Mouse (Mus musculus): ENCODE measurements around the gene Lgals4. TPM values are rescaled to one million over a fixed set of nuclear protein-coding genes. Genes with fewer than 3 reads are reported as not detected.
"Not testable (repeated sequence)": the region's sequence is repeated elsewhere in the genome, so short reads cannot be mapped to it uniquely, and the experiment has no call there.

Gene Lgals4
- total RNA-seq, 2 experiments from 2014 or later = 3.2 to 5.4 TPM

DNA sequence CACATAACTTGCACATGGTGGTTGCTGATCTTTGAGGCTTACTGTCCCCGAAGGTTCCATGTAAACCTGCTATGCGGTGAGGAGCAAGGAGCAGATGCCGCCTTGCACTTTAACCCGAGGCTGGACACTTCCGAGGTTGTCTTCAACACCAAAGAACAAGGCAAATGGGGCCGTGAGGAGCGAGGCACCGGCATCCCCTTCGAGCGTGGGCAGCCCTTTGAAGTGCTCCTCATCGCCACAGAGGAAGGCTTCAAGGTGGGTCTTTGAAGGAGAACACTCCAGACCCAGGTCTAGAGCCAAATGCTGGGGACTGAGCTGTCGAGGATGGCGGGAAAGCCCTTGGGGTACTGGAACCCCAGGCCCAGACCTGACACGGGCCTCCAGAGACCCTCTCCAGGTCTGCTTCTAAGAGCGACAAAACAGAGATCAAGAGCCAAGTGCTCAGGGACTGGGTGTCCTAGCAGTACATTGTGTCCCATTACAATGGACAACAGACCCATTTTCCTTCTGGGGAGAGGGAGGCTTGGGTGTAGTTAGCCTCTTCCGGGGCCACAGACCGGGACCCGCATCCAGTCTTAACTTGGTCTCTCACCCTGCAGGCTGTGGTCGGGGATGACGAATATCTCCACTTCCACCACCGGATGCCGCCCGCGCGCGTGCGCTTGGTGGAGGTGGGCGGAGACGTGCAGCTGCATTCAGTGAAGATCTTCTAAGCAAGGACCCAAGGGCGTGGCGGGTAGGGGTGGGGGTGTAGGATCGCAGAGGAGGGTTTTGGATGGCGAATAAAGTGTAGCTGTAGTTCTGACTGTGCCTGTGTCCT lies 32.0 kb downstream of the Lgals4 start:
- peak; percentile 84 for DNase-seq

DNA sequence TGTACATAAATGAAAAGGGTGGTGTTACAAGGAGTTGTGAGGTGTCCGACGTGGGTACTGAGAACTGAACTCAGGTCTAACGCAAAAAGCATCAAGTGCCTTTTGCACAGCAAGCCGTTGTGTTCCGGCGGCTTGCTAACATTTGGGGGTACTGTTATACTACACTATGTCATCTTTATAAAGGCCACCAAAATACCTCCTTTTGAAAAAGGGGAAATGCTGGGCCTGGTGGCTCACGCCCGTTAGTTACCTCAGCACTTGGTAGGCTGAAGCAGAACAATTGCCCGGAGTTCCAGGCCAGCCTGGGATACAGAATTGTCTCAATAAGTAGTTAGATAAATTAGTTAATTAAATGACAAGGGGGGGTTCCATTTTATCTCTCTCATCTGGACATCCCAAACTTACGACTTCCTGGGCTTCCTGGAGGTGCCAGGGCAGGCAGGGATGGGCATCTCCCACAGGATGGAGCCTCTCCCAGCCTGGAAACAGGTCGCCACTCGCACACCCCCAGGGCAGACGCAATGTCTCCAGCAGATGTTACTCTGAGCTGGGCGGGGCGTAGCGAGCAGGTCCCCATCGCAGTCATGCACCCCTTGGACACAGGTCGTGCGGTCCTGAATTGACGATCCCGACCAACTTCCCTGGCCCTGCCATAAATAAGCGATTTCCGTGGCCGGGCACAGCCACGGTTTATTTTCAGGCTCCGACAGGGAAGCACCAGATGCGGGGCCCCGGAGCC lies 33.3 kb downstream of the Lgals4 start:
- no peak for DNase-seq

DNA sequence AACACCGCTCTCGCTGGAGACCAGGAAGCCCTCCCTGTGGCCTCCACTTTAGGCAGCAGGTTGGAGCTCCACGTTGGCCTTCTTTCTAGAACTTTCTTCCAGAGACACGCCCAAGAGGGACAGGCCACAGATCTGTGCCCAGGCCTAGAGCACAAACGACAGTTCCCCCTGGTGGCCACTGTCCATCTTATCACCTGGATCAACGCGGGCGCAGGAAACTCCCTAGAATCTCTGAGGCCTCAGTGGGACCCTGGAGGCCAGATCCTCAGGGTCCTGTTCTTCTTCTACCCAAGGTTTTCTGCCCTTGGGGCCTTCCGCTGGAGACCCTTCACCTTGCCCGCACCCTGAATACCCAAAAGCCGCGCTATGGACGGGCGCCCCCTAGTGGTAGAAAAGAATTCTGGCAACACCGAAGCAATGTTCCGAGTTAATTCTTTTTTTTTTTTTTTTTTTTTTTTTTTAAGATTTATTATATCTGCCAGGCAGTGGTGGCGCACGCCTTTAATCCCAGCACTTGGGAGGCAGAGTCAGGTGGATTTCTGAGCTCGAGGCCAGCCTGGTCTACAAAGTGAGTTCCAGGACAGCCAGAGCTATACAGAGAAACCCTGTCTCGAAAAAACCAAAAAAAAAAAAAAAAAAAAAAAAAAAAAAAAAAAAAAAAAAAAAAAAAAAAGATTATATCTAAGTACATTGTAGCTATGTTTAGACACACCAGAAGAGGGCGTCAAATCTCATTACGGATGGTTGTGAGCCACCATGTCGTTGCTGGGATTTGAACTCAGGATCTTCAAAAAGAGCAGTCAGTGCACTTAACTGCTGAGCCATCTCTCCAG lies 34.1 kb downstream of the Lgals4 start:
- peak; percentile 65 for DNase-seq

DNA sequence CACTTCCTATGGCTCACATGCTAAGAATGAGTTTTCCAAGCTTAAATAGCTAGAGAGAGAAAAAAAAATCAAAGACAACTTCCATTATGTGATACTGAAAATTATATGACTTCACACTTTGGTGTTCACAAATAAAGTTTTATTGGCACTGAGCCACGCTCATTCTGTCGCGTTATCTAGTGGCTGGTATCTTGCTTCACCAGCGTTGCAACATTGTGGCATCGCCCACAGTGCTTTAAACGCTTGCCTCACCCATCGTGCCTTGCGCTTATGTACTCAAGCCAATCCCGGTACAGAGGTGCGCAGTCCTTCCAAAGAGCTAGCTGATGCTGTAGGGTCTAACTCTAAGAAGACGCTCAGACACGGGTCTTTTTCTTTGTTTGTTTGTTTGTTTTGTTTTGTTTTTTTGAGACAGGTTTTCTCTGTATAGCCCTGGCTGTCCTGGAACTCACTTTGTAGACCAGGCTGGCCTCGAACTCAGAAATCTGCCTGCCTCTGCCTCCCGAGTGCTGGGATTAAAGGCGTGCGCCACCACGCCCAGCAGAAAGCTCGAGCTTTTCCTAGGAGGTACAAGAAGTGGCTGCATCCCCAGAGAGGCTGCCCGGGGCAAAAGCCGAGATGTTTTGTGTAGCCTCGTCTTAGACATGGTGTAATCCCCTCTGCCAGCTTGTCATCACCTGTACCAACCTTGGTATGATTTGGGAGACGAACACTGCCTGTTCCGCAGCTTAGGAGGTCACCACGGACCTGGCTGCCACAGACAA lies 37.4 kb downstream of the Lgals4 start:
- DNase-seq = no peak

DNA sequence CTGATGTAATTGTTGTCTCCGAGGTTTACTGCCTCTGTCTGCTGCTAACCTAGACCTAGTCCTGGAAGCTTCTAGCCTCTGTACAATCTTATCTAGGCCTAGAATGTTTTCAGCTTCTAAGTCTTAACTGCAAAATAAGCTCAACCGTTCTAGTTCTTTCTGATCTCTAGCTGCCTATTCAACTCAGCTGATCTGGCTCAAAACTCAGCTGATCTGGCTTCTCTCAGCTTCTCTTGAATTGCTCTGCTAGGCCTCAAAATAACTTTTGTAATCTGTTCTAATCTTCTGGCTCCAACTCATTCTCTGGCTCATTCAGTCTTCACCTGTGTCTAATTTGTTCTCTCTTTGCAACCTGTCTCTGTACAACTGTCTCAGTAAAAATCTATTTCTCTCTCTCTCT lies 40.9 kb downstream of the Lgals4 start:
- DNase-seq = no peak

DNA sequence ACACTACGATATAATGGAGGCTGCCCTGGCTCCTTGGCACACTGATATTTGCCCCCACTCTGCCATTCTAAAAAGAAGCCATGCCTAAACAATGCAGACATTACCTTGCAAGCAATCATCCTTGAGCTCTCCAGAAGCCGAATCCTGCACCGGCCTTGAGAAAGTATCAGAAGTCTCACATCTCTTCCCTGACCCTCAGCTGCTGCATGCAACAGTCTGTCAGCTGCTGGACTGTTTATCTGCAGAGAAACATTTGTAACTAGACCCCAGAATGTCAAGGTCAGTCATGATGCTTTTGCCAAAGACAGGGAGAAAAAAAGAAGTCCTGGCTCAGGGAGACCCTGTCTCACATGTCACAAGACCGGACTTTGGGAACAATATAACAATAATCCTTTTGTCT lies 42.4 kb downstream of the Lgals4 start:
- DNase-seq = no peak

DNA sequence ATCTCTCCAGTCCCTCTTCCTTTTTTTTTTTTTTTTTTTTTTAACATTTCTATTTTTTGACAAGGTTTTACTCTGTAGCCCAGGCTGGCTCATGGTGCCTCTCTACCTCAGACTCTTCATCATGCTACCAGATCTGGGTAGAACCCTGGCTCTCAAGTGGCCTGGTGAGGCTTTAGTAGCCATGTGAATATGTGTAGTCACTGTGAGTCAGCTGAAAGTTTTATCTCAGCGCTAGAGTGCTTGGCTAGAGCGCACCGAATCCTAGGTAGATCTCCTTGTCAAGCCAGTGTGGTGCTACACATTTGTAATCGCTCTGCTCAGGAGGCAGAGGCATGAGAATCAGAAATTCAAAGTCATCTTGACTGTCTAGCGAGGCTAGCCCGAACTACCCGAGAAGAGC lies 43.5 kb downstream of the Lgals4 start:
- no peak for DNase-seq

DNA sequence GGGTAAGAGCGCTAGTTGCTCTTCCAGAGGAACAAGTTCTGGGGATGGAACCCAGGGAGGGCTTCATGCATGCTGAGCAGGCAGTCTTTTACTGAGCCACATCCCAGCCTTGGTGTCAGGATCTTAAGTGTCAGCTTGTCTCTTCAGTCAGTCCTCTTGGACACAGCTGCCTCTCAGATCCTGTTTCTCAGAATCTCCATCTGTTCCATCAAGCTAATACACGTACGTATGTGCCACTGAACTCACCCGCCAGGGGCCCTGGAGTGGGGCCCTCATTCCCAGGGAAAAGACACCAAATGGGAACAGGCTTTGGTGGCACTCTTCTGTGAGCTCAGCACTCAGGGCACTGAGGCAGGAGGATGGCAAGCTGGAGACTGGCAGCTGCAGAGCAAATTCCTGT lies 44.2 kb downstream of the Lgals4 start:
- DNase-seq = no peak

DNA sequence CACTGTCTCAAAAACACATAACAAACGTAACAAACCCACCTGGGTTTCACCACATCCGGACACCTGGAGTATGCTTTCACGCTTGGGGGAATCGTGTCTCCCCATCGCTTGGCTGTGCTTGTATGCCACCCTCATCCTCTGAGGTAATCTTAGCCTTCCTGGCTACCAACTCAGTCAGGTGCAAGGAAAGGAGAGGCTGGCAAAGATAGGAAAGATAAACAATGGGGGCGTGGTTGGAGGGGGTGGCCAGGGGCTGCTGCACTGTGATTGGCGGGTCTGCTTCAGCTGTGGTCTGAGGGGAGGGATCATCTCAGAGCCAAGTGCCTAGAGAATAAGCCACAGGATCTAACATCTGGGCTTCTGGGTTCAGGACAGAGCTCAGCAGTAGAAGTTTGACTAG lies 46.0 kb downstream of the Lgals4 start:
- DNase-seq = no peak

DNA sequence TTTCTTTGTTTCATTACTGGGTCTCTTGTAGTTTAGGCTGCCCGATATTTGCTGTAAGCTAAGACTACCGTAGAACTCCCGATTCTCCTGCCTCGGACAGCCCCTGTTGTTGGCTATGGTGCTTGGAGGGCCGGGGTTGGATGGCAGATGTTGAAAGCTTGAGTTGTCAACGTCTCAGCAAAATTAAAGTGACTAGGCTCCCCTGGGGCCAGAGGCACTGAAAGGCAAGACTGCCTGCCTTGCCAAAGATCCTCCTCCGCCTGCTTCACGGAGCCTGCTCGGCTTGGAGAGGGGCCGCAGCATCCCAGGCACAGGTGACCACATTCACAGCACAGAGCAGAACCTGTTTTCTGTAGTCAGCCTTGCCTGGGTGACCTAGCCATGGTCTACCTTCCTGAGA lies 46.9 kb downstream of the Lgals4 start:
- no peak for DNase-seq

DNA sequence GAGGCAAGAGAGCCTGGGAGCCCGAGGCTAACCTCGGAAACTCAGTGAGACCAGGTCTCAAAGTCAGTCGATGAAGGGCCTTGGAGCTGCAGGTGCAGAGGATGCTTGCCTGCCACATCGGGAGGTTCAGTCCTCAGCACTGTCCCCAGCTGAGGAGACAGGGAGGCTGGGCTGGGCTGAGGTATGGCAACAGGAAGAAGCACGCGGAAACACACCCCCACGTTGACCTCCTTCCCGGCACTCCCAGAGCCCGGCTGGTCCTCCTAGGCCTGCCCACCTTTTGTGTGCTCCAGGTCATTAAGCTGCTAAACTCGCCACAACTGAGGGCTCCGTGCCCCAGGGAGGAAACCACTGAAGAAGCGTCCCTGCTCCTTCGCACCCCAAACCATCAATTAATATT lies 47.5 kb downstream of the Lgals4 start, which contains the start of gene Capn12:
Gene Capn12, plus strand, starts transcription at position 224 of the 400 bp plus-strand sequence.
- DNase-seq = no peak

DNA sequence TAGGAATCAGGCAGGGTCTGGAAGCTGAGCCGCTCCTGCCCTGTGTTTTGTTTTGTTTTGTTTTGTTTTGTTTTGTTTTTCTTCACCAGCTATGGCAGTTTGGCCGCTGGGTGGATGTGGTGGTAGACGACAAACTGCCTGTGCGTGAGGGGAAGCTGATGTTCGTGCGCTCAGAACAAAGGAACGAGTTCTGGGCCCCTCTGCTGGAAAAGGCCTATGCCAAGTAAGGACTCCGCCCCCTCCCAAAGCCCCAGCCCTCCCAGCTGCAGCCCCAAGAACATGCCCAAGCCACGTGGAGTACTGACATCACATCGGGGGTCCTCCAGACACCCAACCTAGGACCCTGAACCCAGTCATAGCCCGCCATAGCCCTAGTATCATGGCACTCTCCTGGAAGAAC lies 49.4 kb downstream of the Lgals4 start:
- DNase-seq = no peak

DNA sequence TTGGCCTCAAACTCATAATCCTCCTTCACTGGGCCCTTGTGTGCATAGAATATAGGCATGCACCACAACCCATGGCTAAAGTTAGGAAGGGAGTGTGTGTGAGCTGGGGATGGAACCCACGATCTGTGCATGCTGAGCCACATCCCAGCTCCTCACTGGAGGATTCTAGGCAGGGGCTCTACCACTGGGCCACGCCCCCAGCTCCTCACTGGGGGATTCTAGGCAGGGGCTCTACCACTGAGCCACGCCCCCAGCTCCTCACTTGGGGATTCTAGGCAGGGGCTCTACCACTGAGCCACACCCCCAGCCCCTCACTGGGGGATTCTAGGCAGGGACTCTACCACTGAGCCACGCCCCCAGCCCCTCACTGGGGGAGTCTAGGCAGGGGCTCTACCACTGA lies 50.0 kb downstream of the Lgals4 start:
- DNase-seq = not testable (repeated sequence)

DNA sequence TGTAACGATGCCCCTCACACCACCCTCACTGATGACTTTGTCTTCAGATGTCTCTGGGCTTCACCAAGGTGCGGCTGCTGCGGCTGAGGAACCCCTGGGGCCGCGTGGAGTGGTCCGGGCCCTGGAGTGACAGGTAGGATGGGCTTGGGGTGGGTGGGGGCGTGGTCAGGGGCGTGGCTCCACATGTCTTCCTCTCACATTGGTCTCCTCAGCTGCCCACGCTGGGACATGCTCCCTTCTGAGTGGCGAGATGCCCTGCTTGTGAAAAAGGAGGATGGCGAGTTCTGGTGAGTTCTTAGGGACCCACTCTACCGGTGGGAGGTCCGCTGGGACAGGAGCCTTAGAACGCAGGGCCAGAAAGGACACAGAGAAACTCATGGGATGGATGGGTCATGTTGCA lies 52.8 kb downstream of the Lgals4 start:
- DNase-seq = no peak

DNA sequence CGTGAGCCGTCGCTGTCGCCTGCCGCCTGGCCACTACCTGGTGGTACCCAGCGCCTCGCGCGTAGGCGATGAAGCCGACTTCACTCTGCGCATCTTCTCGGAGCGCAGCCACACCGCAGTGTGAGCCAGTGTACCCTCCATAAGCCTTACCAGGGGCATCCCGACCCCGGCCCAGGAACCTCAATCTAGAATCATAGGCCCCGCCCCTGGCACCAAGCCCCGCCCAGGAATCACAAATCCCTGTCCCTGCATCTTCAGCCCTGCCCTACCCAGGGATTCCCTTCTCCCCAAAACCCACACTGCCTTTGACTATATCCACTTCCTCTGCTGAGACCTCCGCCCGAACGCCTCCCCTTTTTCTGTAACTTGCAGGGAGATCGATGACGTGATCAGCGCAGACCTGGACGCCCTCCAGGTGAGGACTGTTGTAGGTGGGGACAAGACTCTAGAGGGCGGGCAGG lies 55.1 kb downstream of the Lgals4 start:
- no peak for DNase-seq

Other genes starting within 250 kb of the Lgals4 start
- gene Samd4b, start 235.7 kb upstream of the Lgals4 start, total RNA-seq (2021) = 10 to 100 TPM in 1 of 2 experiments, 1 to 10 TPM in 1; 9.8 to 14.0 TPM
- gene Pak4, start 235.7 kb upstream of the Lgals4 start, total RNA-seq (2021) = 1 to 10 TPM; 3.0 TPM
- gene Acp7, start 202.5 kb upstream of the Lgals4 start, total RNA-seq (2021) = not detected
- 1 to 10 TPM in 1 of 2 experiments, under 1 TPM in 1; 0.74 to 1.3 TPM for gene Fbxo27, start 141.0 kb upstream of the Lgals4 start, total RNA-seq (2021)
- 1 to 10 TPM; 5.7 to 6.0 TPM for gene Fbxo17, start 117.0 kb upstream of the Lgals4 start, total RNA-seq (2021)
- 10 to 100 TPM; 35.2 to 46.5 TPM for gene Mrps12, start 92.0 kb upstream of the Lgals4 start, total RNA-seq (2021)
- gene Sars2, start 91.9 kb upstream of the Lgals4 start, total RNA-seq (2021) = 10 to 100 TPM; 13.5 to 15.6 TPM
- not detected for gene Ccer2, start 77.7 kb upstream of the Lgals4 start, total RNA-seq (2021)
- 10 to 100 TPM; 81.6 to 82.3 TPM for gene Sirt2, start 67.1 kb upstream of the Lgals4 start, total RNA-seq (2021)
- 10 to 100 TPM; 24.4 to 27.9 TPM for gene Nfkbib, start 66.3 kb upstream of the Lgals4 start, total RNA-seq (2021)
- under 1 TPM; 0.51 to 0.78 TPM for gene Rinl, start 44.9 kb upstream of the Lgals4 start, total RNA-seq (2021)
- 100 to 1,000 TPM; 118 to 120 TPM for gene Hnrnpl, start 25.3 kb upstream of the Lgals4 start, total RNA-seq (2021)
- gene Ech1, start 8.6 kb upstream of the Lgals4 start, total RNA-seq (2021) = 100 to 1,000 TPM; 185 to 241 TPM
- gene Lgals7, start 30.0 kb downstream of the Lgals4 start, total RNA-seq (2021) = not detected
- gene Capn12, start 47.6 kb downstream of the Lgals4 start, total RNA-seq (2021) = under 1 TPM in 1 of 2 experiments, not detected in 1; 0.10 TPM
- 10 to 100 TPM; 36.7 to 45.8 TPM for gene Actn4, start 128.5 kb downstream of the Lgals4 start, total RNA-seq (2021)
- gene Eif3k, start 148.0 kb downstream of the Lgals4 start, total RNA-seq (2021) = 100 to 1,000 TPM; 116 to 137 TPM
- under 1 TPM; 0.29 to 0.36 TPM for gene Map4k1, start 148.2 kb downstream of the Lgals4 start, total RNA-seq (2021)